Mouse (Mus musculus): ENCODE measurements at regions not wholly inside any gene's neighbourhood (a gene's known extent, or its start where the extent isn't known, plus 50 kb on each side); places are given as distances from the start of the nearest gene placed in this dataset.

DNA sequence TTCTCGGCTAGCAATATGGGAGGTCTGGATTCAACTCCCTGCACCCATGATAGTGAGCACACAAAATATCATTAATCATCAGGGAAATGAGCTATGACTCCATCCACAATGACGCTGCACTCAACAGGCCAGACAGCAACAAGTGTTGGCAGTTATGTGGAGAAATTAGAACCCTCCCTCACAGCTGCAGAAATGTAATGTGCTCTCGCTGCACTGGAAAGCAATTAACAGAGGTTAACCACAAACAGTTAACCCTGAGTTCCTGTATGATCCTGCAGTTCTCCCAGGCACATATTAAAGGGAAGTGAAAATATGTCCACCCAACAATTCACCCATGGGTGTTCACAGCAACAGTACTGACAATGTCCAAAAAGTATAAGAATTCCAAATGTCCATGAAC is 54.0 kb upstream of the Jade2 start:
- DNase-seq (ENCODE audit: low spot score in 2 of 2): no peak

DNA sequence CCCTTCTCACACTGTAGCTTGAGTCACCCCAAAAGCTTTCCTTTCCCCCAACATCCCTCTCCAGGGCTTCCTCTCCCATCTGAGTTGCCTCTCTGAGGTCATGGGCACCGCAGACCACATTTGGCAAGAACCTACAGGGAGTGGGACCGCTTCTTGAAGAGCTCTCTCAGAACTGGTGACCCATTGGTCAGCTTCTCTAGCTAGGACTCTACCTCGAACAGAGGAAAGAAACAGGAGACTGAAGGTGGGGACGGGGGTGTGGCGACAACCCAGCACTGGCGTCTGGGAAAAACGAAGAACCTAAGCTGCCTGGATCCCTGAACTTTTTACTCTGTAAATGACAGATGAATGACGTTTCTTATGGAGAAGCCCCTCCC is 51.8 kb upstream of the Cdkn2aipnl start:
- no peak for DNase-seq (ENCODE audit: low spot score in 2 of 2)

DNA sequence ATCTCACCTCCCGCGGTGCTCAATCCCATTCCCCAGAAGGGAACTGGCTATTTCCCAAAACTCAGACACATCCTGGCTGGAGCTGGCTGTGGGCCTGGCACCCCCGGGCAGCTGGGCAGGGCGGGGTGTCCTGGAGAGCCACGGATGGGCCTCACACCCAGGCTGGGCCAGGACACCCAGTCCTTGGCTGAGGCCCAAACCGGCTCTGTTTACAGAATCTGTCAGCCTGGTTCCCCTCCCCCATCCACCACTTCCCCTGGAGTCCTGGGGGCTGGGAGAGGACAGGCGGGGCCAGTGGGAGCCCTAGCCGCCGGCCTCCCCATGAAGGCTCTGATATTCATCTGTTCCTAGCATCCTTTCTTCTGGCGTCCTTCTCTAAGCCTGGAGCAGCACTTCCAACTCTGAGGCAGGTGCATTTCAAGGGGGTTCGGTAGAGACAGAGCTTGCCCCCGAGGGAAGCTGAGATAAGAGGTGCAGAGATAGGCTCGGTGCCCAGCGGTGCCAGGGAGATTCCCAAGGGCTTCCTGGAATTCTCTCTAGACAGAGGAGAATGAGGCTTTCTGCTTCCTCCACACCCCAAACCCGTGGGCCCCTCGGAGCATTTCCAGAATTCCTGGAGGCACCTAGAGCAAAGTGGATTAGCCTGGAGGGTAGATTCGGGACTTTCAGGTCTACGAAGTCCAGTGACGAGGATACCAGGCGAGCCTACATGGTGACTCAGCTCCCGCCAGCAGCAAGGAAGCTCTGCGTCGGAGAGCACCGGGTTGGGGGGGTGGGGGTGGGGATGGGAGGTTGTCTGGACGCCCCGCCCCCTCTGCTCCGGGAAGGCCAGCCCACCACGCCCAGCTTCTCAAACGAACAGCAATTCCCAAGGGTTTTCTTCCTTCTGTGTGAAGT is 51.2 kb upstream of the Cdkn2aipnl start:
- peak; percentile 66 to 73 for DNase-seq (ENCODE audit: low spot score in 2 of 2)
